Mouse (Mus musculus): Measurements from ENCODE around the gene Olfr1032. TPM values are rescaled to one million over a fixed set of nuclear protein-coding genes. Genes with fewer than 3 reads are reported as not detected.
"Not testable (repeated sequence)": the region's sequence is repeated elsewhere in the genome, so short reads cannot be mapped to it uniquely, and the experiment has no call there.

The Olfr1032 gene
- polyA plus RNA-seq, 2 experiments, result not detected

- Histone ChIP-seq H3K36me3 (ENCODE audit: control insufficient read depth, insufficient read depth, low read length) (no peaks in the 10 kb centered on the region), H3K9ac (ENCODE audit: low read depth, low read length, severe bottlenecking) (no peak within 1 kb of the TSS), H3K27ac (replicated peaks; ENCODE audit: low read depth, low read length) (no peak within 1 kb of the TSS), H3K4me2 (replicated peaks; ENCODE audit: low read depth, low read length, severe bottlenecking) (no peak within 1 kb of the TSS), H3K27me3 (ENCODE audit: control insufficient read depth, insufficient read depth, low read length) (no peaks in the 10 kb centered on the region), H3K4me1 (ENCODE audit: control insufficient read depth, insufficient read depth, low read length) (no peaks in the 10 kb centered on the region), H3K4me3 (replicated peaks; ENCODE audit: low read length) (no peak within 1 kb of the TSS), H3K9me3 (ENCODE audit: control insufficient read depth, low read length) (no peaks in the 10 kb centered on the region)
- DNase-seq (ENCODE audit: low spot score), result no peak
- ATAC-seq (ENCODE audit: low FRiP score, low read depth), result no peak
- no peak for TF ChIP-seq POLR2A (IDR thresholded peaks at IDR 0.05; ENCODE audit: borderline replicate concordance, extremely low read depth, insufficient read depth, insufficient read length)
Measured at GRCm38 (mm10) chr2:86045561-86045960, 40.2 kb downstream of the Olfr1032 start, which contains the start of gene Olfr1034. TSS of gene Olfr1034 (plus strand) at chr2:86045861.

- not testable (repeated sequence) for H3K4me2 ChIP-seq (replicated peaks; ENCODE audit: low read depth, low read length, severe bottlenecking); H3K9me3 ChIP-seq (ENCODE audit: control insufficient read depth, low read length); DNase-seq (ENCODE audit: low spot score); H3K9ac ChIP-seq (ENCODE audit: low read depth, low read length, severe bottlenecking); H3K27ac ChIP-seq (replicated peaks; ENCODE audit: low read depth, low read length); H3K27me3 ChIP-seq (ENCODE audit: control insufficient read depth, insufficient read depth, low read length); ATAC-seq (ENCODE audit: low FRiP score, low read depth); H3K4me1 ChIP-seq (ENCODE audit: control insufficient read depth, insufficient read depth, low read length); H3K36me3 ChIP-seq (ENCODE audit: control insufficient read depth, insufficient read depth, low read length); H3K4me3 ChIP-seq (replicated peaks; ENCODE audit: low read length)
Measured at GRCm38 (mm10) chr2:86050777-86051176, 45.4 kb downstream of the Olfr1032 start.

Other genes starting within 250 kb of the Olfr1032 start
Only the 30 nearest of the 31 such genes appear.
- gene Olfr1013, start 238.4 kb upstream of the Olfr1032 start, polyA plus RNA-seq (2012; rRNA removed), result not detected in 2 replicates
- not detected in 2 replicates for gene Olfr1013, start 238.4 kb upstream of the Olfr1032 start, polyA plus RNA-seq (2014; fragmentation: Nextera tagmentation; extraction: Ambion mirVana)
- not detected in 2 replicates for gene Olfr1014, start 232.8 kb upstream of the Olfr1032 start, polyA plus RNA-seq (2012; rRNA removed)
- gene Olfr1014, start 232.8 kb upstream of the Olfr1032 start, polyA plus RNA-seq (2014; fragmentation: Nextera tagmentation; extraction: Ambion mirVana), result not detected in 2 replicates
- gene Olfr1015, start 223.5 kb upstream of the Olfr1032 start, polyA plus RNA-seq (2012; rRNA removed), result not detected in 2 replicates
- not detected in 2 replicates for gene Olfr1015, start 223.5 kb upstream of the Olfr1032 start, polyA plus RNA-seq (2014; fragmentation: Nextera tagmentation; extraction: Ambion mirVana)
- not detected in 2 replicates for gene Olfr1016, start 203.0 kb upstream of the Olfr1032 start, polyA plus RNA-seq (2012; rRNA removed)
- gene Olfr1016, start 203.0 kb upstream of the Olfr1032 start, polyA plus RNA-seq (2014; fragmentation: Nextera tagmentation; extraction: Ambion mirVana), result not detected in 2 replicates
- gene Olfr1018, start 187.1 kb upstream of the Olfr1032 start, polyA plus RNA-seq (2012; rRNA removed), result not detected in 2 replicates
- not detected in 2 replicates for gene Olfr1018, start 187.1 kb upstream of the Olfr1032 start, polyA plus RNA-seq (2014; fragmentation: Nextera tagmentation; extraction: Ambion mirVana)
- gene Olfr1019, start 160.1 kb upstream of the Olfr1032 start, polyA plus RNA-seq (2012; rRNA removed), result not detected in 2 replicates
- not detected in 2 replicates for gene Olfr1019, start 160.1 kb upstream of the Olfr1032 start, polyA plus RNA-seq (2014; fragmentation: Nextera tagmentation; extraction: Ambion mirVana)
- not detected in 2 replicates for gene Olfr1020, start 158.5 kb upstream of the Olfr1032 start, polyA plus RNA-seq (2012; rRNA removed)
- not detected in 2 replicates for gene Olfr1020, start 158.5 kb upstream of the Olfr1032 start, polyA plus RNA-seq (2014; fragmentation: Nextera tagmentation; extraction: Ambion mirVana)
- gene Olfr1022, start 136.9 kb upstream of the Olfr1032 start, polyA plus RNA-seq (2012; rRNA removed), result not detected in 2 replicates
- not detected in 2 replicates for gene Olfr1022, start 136.9 kb upstream of the Olfr1032 start, polyA plus RNA-seq (2014; fragmentation: Nextera tagmentation; extraction: Ambion mirVana)
- gene Olfr1023, start 119.9 kb upstream of the Olfr1032 start, polyA plus RNA-seq (2012; rRNA removed), result not detected in 2 replicates
- gene Olfr1023, start 119.9 kb upstream of the Olfr1032 start, polyA plus RNA-seq (2014; fragmentation: Nextera tagmentation; extraction: Ambion mirVana), result not detected in 2 replicates
- not detected in 2 replicates for gene Olfr1024, start 100.5 kb upstream of the Olfr1032 start, polyA plus RNA-seq (2012; rRNA removed)
- not detected in 2 replicates for gene Olfr1024, start 100.5 kb upstream of the Olfr1032 start, polyA plus RNA-seq (2014; fragmentation: Nextera tagmentation; extraction: Ambion mirVana)
- gene Olfr1025-ps1, start 90.3 kb upstream of the Olfr1032 start, polyA plus RNA-seq (2012; rRNA removed), result not detected in 2 replicates
- not detected in 2 replicates for gene Olfr1025-ps1, start 90.3 kb upstream of the Olfr1032 start, polyA plus RNA-seq (2014; fragmentation: Nextera tagmentation; extraction: Ambion mirVana)
- not detected in 2 replicates for gene Olfr1026, start 84.0 kb upstream of the Olfr1032 start, polyA plus RNA-seq (2012; rRNA removed)
- not detected in 2 replicates for gene Olfr1026, start 84.0 kb upstream of the Olfr1032 start, polyA plus RNA-seq (2014; fragmentation: Nextera tagmentation; extraction: Ambion mirVana)
- 0.01 TPM in 1 of 2 replicates, not detected in the other for gene Olfr1028, start 55.1 kb upstream of the Olfr1032 start, polyA plus RNA-seq (2012; rRNA removed)
- gene Olfr1028, start 55.1 kb upstream of the Olfr1032 start, polyA plus RNA-seq (2014; fragmentation: Nextera tagmentation; extraction: Ambion mirVana), result not detected in 2 replicates
- not detected in 2 replicates for gene Olfr1029, start 31.6 kb upstream of the Olfr1032 start, polyA plus RNA-seq (2012; rRNA removed)
- gene Olfr1029, start 31.6 kb upstream of the Olfr1032 start, polyA plus RNA-seq (2014; fragmentation: Nextera tagmentation; extraction: Ambion mirVana), result not detected in 2 replicates
- gene Olfr1030, start 26.3 kb upstream of the Olfr1032 start, polyA plus RNA-seq (2012; rRNA removed), result not detected in 2 replicates
- not detected in 2 replicates for gene Olfr1030, start 26.3 kb upstream of the Olfr1032 start, polyA plus RNA-seq (2014; fragmentation: Nextera tagmentation; extraction: Ambion mirVana)
- gene Olfr1031, start 15.2 kb upstream of the Olfr1032 start, polyA plus RNA-seq (2012; rRNA removed), result not detected in 2 replicates
- not detected in 2 replicates for gene Olfr1031, start 15.2 kb upstream of the Olfr1032 start, polyA plus RNA-seq (2014; fragmentation: Nextera tagmentation; extraction: Ambion mirVana)
- 0.67 and 0.73 TPM in 2 replicates for gene Olfr1033, start 15.1 kb downstream of the Olfr1032 start, polyA plus RNA-seq (2012; rRNA removed)
- gene Olfr1033, start 15.1 kb downstream of the Olfr1032 start, polyA plus RNA-seq (2014; fragmentation: Nextera tagmentation; extraction: Ambion mirVana), result 0.39 and 1.1 TPM in 2 replicates
- 0.12 and 0.13 TPM in 2 replicates for gene Olfr1034, start 40.3 kb downstream of the Olfr1032 start, polyA plus RNA-seq (2012; rRNA removed)
- gene Olfr1034, start 40.3 kb downstream of the Olfr1032 start, polyA plus RNA-seq (2014; fragmentation: Nextera tagmentation; extraction: Ambion mirVana), result not detected in 2 replicates
- gene Olfr1036, start 68.5 kb downstream of the Olfr1032 start, polyA plus RNA-seq (2012; rRNA removed), result not detected in 2 replicates
- gene Olfr1036, start 68.5 kb downstream of the Olfr1032 start, polyA plus RNA-seq (2014; fragmentation: Nextera tagmentation; extraction: Ambion mirVana), result not detected in 2 replicates
- gene Olfr1037, start 81.8 kb downstream of the Olfr1032 start, polyA plus RNA-seq (2012; rRNA removed), result not detected in 2 replicates
- not detected in 2 replicates for gene Olfr1037, start 81.8 kb downstream of the Olfr1032 start, polyA plus RNA-seq (2014; fragmentation: Nextera tagmentation; extraction: Ambion mirVana)
- not detected in 2 replicates for gene Olfr1039, start 130.4 kb downstream of the Olfr1032 start, polyA plus RNA-seq (2012; rRNA removed)
- gene Olfr1039, start 130.4 kb downstream of the Olfr1032 start, polyA plus RNA-seq (2014; fragmentation: Nextera tagmentation; extraction: Ambion mirVana), result not detected in 2 replicates
- gene Olfr1040, start 141.2 kb downstream of the Olfr1032 start, polyA plus RNA-seq (2012; rRNA removed), result not detected in 2 replicates
- not detected in 2 replicates for gene Olfr1040, start 141.2 kb downstream of the Olfr1032 start, polyA plus RNA-seq (2014; fragmentation: Nextera tagmentation; extraction: Ambion mirVana)
- gene Olfr1042, start 156.3 kb downstream of the Olfr1032 start, polyA plus RNA-seq (2012; rRNA removed), result not detected in 2 replicates
- not detected in 2 replicates for gene Olfr1042, start 156.3 kb downstream of the Olfr1032 start, polyA plus RNA-seq (2014; fragmentation: Nextera tagmentation; extraction: Ambion mirVana)
- gene Olfr1043, start 162.0 kb downstream of the Olfr1032 start, polyA plus RNA-seq (2012; rRNA removed), result not detected in 2 replicates
- gene Olfr1043, start 162.0 kb downstream of the Olfr1032 start, polyA plus RNA-seq (2014; fragmentation: Nextera tagmentation; extraction: Ambion mirVana), result not detected in 2 replicates
- not detected in 2 replicates for gene Olfr1044, start 172.3 kb downstream of the Olfr1032 start, polyA plus RNA-seq (2012; rRNA removed)
- gene Olfr1044, start 172.3 kb downstream of the Olfr1032 start, polyA plus RNA-seq (2014; fragmentation: Nextera tagmentation; extraction: Ambion mirVana), result not detected in 2 replicates
- gene Olfr52, start 180.1 kb downstream of the Olfr1032 start, polyA plus RNA-seq (2012; rRNA removed), result not detected in 2 replicates
- gene Olfr52, start 180.1 kb downstream of the Olfr1032 start, polyA plus RNA-seq (2014; fragmentation: Nextera tagmentation; extraction: Ambion mirVana), result not detected in 2 replicates
- not detected in 2 replicates for gene Olfr1045, start 197.5 kb downstream of the Olfr1032 start, polyA plus RNA-seq (2012; rRNA removed)
- not detected in 2 replicates for gene Olfr1045, start 197.5 kb downstream of the Olfr1032 start, polyA plus RNA-seq (2014; fragmentation: Nextera tagmentation; extraction: Ambion mirVana)
- gene Olfr1046, start 213.8 kb downstream of the Olfr1032 start, polyA plus RNA-seq (2012; rRNA removed), result not detected in 2 replicates
- not detected in 2 replicates for gene Olfr1046, start 213.8 kb downstream of the Olfr1032 start, polyA plus RNA-seq (2014; fragmentation: Nextera tagmentation; extraction: Ambion mirVana)
- gene Olfr1047, start 225.9 kb downstream of the Olfr1032 start, polyA plus RNA-seq (2012; rRNA removed), result not detected in 2 replicates
- gene Olfr1047, start 225.9 kb downstream of the Olfr1032 start, polyA plus RNA-seq (2014; fragmentation: Nextera tagmentation; extraction: Ambion mirVana), result not detected in 2 replicates
- not detected in 2 replicates for gene Olfr1048, start 234.7 kb downstream of the Olfr1032 start, polyA plus RNA-seq (2012; rRNA removed)
- gene Olfr1048, start 234.7 kb downstream of the Olfr1032 start, polyA plus RNA-seq (2014; fragmentation: Nextera tagmentation; extraction: Ambion mirVana), result not detected in 2 replicates